Mouse (Mus musculus): ENCODE data around the gene Gm21915. TPM values are rescaled to one million over a fixed set of nuclear protein-coding genes. Genes with fewer than 3 reads are reported as not detected.

Gm21915 gene
- polyA plus RNA-seq, 1 experiment: not detected

GRCm38 (mm10) chr9:40631505-40631904 is 38.9 kb upstream of the Gm21915 start:
- Histone ChIP-seq H3K27me3 (ENCODE audit: control insufficient read depth) (no peaks in the 10 kb centered on the region), H3K36me3 (ENCODE audit: control insufficient read depth) (no peaks in the 10 kb centered on the region), H3K9me3 (ENCODE audit: control insufficient read depth, low read length) (no peaks in the 10 kb centered on the region), H3K4me1 (ENCODE audit: control insufficient read depth) (no peaks in the 10 kb centered on the region), H3K4me3 (replicated peaks) (no peak overlapping the region)
- TF ChIP-seq GATA1 (IDR thresholded peaks at IDR 0.05; ENCODE audit: low read length) (no peak), TAL1 (IDR thresholded peaks at IDR 0.05; ENCODE audit: low read length) (no peak)

DNA sequence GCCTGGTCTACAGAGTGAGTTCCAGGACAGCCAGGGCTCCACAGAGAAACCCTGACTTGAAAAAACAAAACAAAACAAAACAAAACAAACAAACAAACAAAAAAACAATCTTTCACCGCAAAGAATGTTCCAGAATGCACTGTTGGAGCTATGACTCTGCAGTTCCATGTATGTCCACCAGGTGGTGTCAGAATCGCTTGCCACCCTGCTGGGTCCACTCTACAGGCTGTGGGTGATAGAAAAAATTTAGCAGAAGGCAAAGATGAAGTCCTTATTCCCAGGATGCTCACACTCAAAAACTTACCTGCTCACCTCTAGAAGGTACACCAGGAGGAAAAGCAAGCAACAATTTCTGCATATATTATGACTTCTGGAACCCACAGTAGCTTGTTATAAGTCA is 34.4 kb upstream of the Gm21915 start:
- no peaks in the 10 kb centered on the region for H3K9me3 ChIP-seq (ENCODE audit: control insufficient read depth, low read length)

GRCm38 (mm10) chr9:40637705-40638393 is 32.6 kb upstream of the Gm21915 start:
- H3K27me3 ChIP-seq (ENCODE audit: control insufficient read depth): no peaks in the 10 kb centered on the region
- no peaks in the 10 kb centered on the region for H3K9me3 ChIP-seq (ENCODE audit: control insufficient read depth, low read length)
- H3K36me3 ChIP-seq (ENCODE audit: control insufficient read depth): no peaks in the 10 kb centered on the region
- TF ChIP-seq TAL1 (IDR thresholded peaks at IDR 0.05; ENCODE audit: low read length) (no peak), GATA1 (IDR thresholded peaks at IDR 0.05; ENCODE audit: low read length) (no peak)
- 0 out of 2 replicates have a peak, but pooled peaks cover 2% of the 10 kb centered on the region for H3K4me1 ChIP-seq (ENCODE audit: control insufficient read depth)
- H3K4me3 ChIP-seq (replicated peaks): peak overlapping the region; percentile 46

More for the DNA sequence above, 34.4 kb upstream of the Gm21915 start:
- Histone ChIP-seq H3K4me3 (replicated peaks) (no peak overlapping the region), H3K36me3 (ENCODE audit: control insufficient read depth) (no peaks in the 10 kb centered on the region), H3K27me3 (ENCODE audit: control insufficient read depth) (no peaks in the 10 kb centered on the region), H3K4me1 (ENCODE audit: control insufficient read depth) (0 out of 2 replicates have a peak, but pooled peaks cover 2% of the 10 kb centered on the region)
- TF ChIP-seq TAL1 (IDR thresholded peaks at IDR 0.05; ENCODE audit: low read length): no peak
- no peak for TF ChIP-seq GATA1 (IDR thresholded peaks at IDR 0.05; ENCODE audit: low read length)

GRCm38 (mm10) chr9:40638394-40639049 is 31.9 kb upstream of the Gm21915 start:
- TF ChIP-seq GATA1 (IDR thresholded peaks at IDR 0.05; ENCODE audit: low read length) (no peak), TAL1 (IDR thresholded peaks at IDR 0.05; ENCODE audit: low read length) (no peak)
- H3K4me3 ChIP-seq (replicated peaks): peak overlapping the region; percentile 46

DNA sequence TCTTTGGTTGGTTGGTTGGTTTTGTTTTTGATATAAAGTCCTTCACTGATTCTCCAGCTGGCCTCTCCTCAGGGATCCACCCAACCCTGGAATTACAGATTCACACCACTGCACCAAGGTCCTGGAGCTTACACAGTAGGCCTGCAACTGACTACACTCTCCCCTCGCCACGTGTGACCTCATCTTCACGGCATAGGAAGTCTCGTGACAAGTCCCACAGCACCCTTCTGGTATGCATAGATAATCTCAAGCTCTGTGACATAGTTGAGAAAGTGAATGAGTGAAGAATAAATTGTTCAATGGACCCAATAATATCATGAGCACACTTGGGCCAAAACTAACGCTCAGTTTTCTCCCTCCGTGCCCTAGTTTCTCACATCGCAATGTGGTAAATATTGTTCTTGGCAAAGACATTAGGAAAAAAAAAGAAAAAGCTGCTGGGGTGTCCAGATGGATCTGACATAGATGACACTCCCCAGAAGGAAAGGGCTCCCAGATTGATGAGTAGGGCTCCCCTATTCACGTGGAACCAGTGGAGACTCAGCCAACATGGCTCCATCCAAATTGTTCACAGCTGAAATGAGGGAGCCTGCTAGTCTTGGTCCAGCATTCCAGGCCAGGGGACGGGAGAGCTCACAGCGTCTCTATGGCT is 30.8 kb upstream of the Gm21915 start:
- no peaks in the 10 kb centered on the region for H3K36me3 ChIP-seq (ENCODE audit: control insufficient read depth)
- no peaks in the 10 kb centered on the region for H3K27me3 ChIP-seq (ENCODE audit: control insufficient read depth)
- H3K4me1 ChIP-seq (ENCODE audit: control insufficient read depth): 0 out of 2 replicates have a peak, but pooled peaks cover 2% of the 10 kb centered on the region
- no peaks in the 10 kb centered on the region for H3K9me3 ChIP-seq (ENCODE audit: control insufficient read depth, low read length)
- no peak overlapping the region for H3K4me3 ChIP-seq (replicated peaks)
- no peak for TF ChIP-seq GATA1 (IDR thresholded peaks at IDR 0.05; ENCODE audit: low read length)
- TF ChIP-seq TAL1 (IDR thresholded peaks at IDR 0.05; ENCODE audit: low read length): no peak

More at GRCm38 (mm10) chr9:40638394-40639049, 31.9 kb upstream of the Gm21915 start:
- Histone ChIP-seq H3K36me3 (ENCODE audit: control insufficient read depth) (no peaks in the 10 kb centered on the region), H3K27me3 (ENCODE audit: control insufficient read depth) (no peaks in the 10 kb centered on the region), H3K4me1 (ENCODE audit: control insufficient read depth) (0 out of 2 replicates have a peak, but pooled peaks cover 2% of the 10 kb centered on the region), H3K9me3 (ENCODE audit: control insufficient read depth, low read length) (no peaks in the 10 kb centered on the region)

DNA sequence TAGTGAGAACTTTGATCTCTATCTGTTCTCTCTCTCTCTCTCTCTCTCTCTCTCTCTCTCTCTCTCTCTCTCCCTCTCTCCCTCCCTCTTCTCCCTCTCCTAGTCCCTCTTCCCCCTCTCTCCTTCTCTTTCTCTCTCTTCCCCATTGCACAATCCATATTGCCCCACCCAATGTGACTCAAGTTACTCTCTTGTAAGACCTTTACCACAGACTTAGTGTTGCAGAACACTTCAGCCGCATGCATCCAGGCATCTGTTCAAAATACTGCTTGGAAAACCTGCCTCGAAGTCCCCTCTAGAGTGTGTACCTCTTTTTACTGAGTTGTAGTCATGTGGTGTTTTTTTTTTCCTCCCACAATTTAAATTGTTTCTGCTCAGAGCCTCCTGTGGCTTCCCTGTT is 29.1 kb upstream of the Gm21915 start:
- Histone ChIP-seq H3K4me3 (replicated peaks) (no peak overlapping the region), H3K36me3 (ENCODE audit: control insufficient read depth) (no peaks in the 10 kb centered on the region), H3K4me1 (ENCODE audit: control insufficient read depth) (0 out of 2 replicates have a peak, but pooled peaks cover 2% of the 10 kb centered on the region), H3K27me3 (ENCODE audit: control insufficient read depth) (no peaks in the 10 kb centered on the region), H3K9me3 (ENCODE audit: control insufficient read depth, low read length) (no peaks in the 10 kb centered on the region)
- TF ChIP-seq GATA1 (IDR thresholded peaks at IDR 0.05; ENCODE audit: low read length): no peak
- no peak for TF ChIP-seq TAL1 (IDR thresholded peaks at IDR 0.05; ENCODE audit: low read length)

DNA sequence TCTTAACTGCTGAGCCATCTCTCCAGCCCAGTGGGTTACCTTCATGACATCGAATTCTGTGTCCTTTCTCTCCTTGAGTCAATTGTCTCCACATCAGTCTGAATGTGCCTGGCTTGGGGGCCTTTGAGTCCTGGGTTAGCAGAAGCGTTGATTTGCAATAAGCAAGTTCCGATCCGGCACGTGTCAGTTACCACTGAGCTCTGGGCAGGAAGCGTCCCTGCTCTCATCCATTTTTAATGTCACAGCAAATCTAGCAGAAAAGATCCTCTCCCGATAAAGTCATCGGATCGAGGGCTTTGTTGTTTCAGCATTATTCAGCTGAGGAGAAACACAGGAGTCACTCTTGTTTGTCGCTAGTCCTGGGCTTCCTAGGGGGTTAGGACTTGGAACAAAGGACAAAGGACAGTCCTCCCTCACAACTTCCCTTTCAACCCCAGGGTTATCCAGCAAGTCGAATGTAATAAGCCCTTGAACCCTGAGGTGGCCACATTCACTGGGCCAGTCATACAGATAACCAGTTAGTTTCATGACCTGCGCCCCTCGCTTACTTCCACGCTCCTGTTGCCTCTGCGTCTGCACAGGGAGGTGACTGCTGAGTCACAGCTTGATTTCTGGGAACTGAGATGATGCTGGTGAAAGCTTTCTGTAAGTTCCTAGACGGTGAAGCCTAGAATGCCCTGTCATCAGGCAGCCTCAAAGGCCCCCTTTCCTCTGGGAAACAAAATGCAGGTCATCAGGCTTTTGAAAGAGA is 27.8 kb upstream of the Gm21915 start:
- TF ChIP-seq TAL1 (IDR thresholded peaks at IDR 0.05; ENCODE audit: low read length) (no peak), GATA1 (IDR thresholded peaks at IDR 0.05; ENCODE audit: low read length) (no peak)
- Histone ChIP-seq H3K4me3 (replicated peaks) (no peak overlapping the region), H3K36me3 (ENCODE audit: control insufficient read depth) (no peaks in the 10 kb centered on the region), H3K9me3 (ENCODE audit: control insufficient read depth, low read length) (no peaks in the 10 kb centered on the region), H3K4me1 (ENCODE audit: control insufficient read depth) (0 out of 2 replicates have a peak, but pooled peaks cover 2% of the 10 kb centered on the region), H3K27me3 (ENCODE audit: control insufficient read depth) (no peaks in the 10 kb centered on the region)

GRCm38 (mm10) chr9:40649444-40649843 is 21.0 kb upstream of the Gm21915 start:
- no peak overlapping the region for H3K4me3 ChIP-seq (replicated peaks)
- H3K27me3 ChIP-seq (ENCODE audit: control insufficient read depth): no peaks in the 10 kb centered on the region
- no peaks in the 10 kb centered on the region for H3K9me3 ChIP-seq (ENCODE audit: control insufficient read depth, low read length)
- H3K4me1 ChIP-seq (ENCODE audit: control insufficient read depth): no peaks in the 10 kb centered on the region
- TF ChIP-seq GATA1 (IDR thresholded peaks at IDR 0.05; ENCODE audit: low read length): no peak
- TF ChIP-seq TAL1 (IDR thresholded peaks at IDR 0.05; ENCODE audit: low read length): no peak
- H3K36me3 ChIP-seq (ENCODE audit: control insufficient read depth): no peaks in the 10 kb centered on the region

All from erythroblast, embryonic 14.5 days (primary cell).